Comparison of ENCODE assay signal across 20 mouse cellular contexts in the genomic region with DNA sequence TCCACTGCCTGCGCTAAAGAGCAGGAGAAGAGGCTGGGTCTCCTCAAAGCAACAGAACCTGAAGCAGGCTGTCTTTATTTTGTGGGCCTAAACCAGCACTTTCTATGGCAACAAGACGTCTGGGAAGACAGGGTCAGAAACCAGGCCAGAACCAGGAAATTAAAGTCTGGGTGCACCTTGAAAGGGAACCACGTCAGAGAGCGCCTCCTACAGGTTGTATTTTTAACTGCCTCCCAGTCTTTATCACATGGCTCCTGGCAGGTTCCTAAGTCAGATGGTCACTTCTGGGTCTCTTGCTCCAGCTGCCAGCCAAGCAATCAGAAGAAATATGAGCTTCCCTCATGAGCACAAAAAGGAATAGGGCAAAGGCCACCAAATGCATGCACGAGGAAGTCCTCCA.
DNase-seq lines count a peak whose midpoint lies in the region; ATAC-seq and TF ChIP-seq lines count a peak whose summit lies in the region.
"Had no signal": no experiment of that assay in that cellular context is flagged by ENCODE, and none has a peak within 500 bp of the region (broad histone marks: within the 10 kb centered on the region; RNA-seq: fewer than 3 reads in every experiment).

No protein-coding gene starts in this region.

- H3K4me3 ChIP-seq in intestine, embryonic 14.5 days (ENCODE audit: low read depth, low read length): no peak overlapping the region
- no peak overlapping the region for H3K4me3 ChIP-seq in intestine, embryonic 15.5 days (replicated peaks)
- no peak overlapping the region for H3K4me3 ChIP-seq in neural tube, embryonic 15.5 days (replicated peaks)
- no peak overlapping the region for H3K4me3 ChIP-seq in hindbrain, embryonic 10.5 days
- H3K4me3 ChIP-seq: forebrain, embryonic 10.5 days; heart, embryonic 15.5 days; limb, embryonic 12.5 days; liver, embryonic 15.5 days; midbrain, embryonic 13.5 days; neural tube, embryonic 12.5 days had no signal

- H3K9me3 ChIP-seq in intestine, embryonic 14.5 days (ENCODE audit: control insufficient read depth, low read length): no peaks in the 10 kb centered on the region
- no peaks in the 10 kb centered on the region for H3K9me3 ChIP-seq in intestine, embryonic 15.5 days
- no peaks in the 10 kb centered on the region for H3K9me3 ChIP-seq in neural tube, embryonic 15.5 days (replicated peaks)
- H3K9me3 ChIP-seq in hindbrain, embryonic 10.5 days: no peaks in the 10 kb centered on the region
- H3K9me3 ChIP-seq: forebrain, embryonic 10.5 days; heart, embryonic 15.5 days; limb, embryonic 12.5 days; liver, embryonic 15.5 days; midbrain, embryonic 13.5 days; neural tube, embryonic 12.5 days had no signal

- H3K4me2 ChIP-seq in intestine, embryonic 14.5 days (ENCODE audit: low read length): no peak overlapping the region
- no peak overlapping the region for H3K4me2 ChIP-seq in intestine, embryonic 15.5 days (replicated peaks)
- H3K4me2 ChIP-seq in neural tube, embryonic 15.5 days: no peak overlapping the region
- H3K4me2 ChIP-seq: heart, embryonic 15.5 days; limb, embryonic 12.5 days; liver, embryonic 15.5 days; midbrain, embryonic 13.5 days; neural tube, embryonic 12.5 days had no signal

- H3K27me3 ChIP-seq in intestine, embryonic 14.5 days (replicated peaks; ENCODE audit: control insufficient read depth, insufficient read depth, low read length): no peaks in the 10 kb centered on the region
- no peaks in the 10 kb centered on the region for H3K27me3 ChIP-seq in intestine, embryonic 15.5 days (replicated peaks)
- H3K27me3 ChIP-seq in neural tube, embryonic 15.5 days (replicated peaks): no peaks in the 10 kb centered on the region
- H3K27me3 ChIP-seq in hindbrain, embryonic 10.5 days (ENCODE audit: insufficient read depth, poor library complexity, severe bottlenecking): no peaks in the 10 kb centered on the region
- H3K27me3 ChIP-seq: heart, embryonic 15.5 days; liver, embryonic 15.5 days; midbrain, embryonic 13.5 days; neural tube, embryonic 12.5 days had no signal

- TF ChIP-seq POLR2A in brain, embryonic 14.5 days (IDR thresholded peaks at IDR 0.05; ENCODE audit: borderline replicate concordance, extremely low read depth, insufficient read depth, insufficient read length, poor library complexity, severe bottlenecking): no peak

- no peak overlapping the region for H3K9ac ChIP-seq in intestine, embryonic 14.5 days (ENCODE audit: low read length)
- no peak overlapping the region for H3K9ac ChIP-seq in intestine, embryonic 15.5 days
- H3K9ac ChIP-seq in neural tube, embryonic 15.5 days (replicated peaks): no peak overlapping the region
- H3K9ac ChIP-seq: heart, embryonic 15.5 days; limb, embryonic 12.5 days; liver, embryonic 15.5 days; midbrain, embryonic 13.5 days; neural tube, embryonic 12.5 days had no signal

- no peak for ATAC-seq in intestine, embryonic 14.5 days (replicated peaks; ENCODE audit: low FRiP score, low TSS enrichment, low read depth)
- no peak for ATAC-seq in intestine, embryonic 15.5 days
- ATAC-seq in neural tube, embryonic 15.5 days (ENCODE audit: low FRiP score): no peak
- ATAC-seq: midbrain, embryonic 13.5 days had no signal

- H3K4me1 ChIP-seq in intestine, embryonic 14.5 days (replicated peaks; ENCODE audit: control insufficient read depth, insufficient read depth, low read length): peaks cover 21% of the 10 kb centered on the region
- H3K4me1 ChIP-seq in intestine, embryonic 15.5 days (replicated peaks): no peaks in the 10 kb centered on the region
- peaks cover 14% of the 10 kb centered on the region; the same call in 1 of the 2 replicates for H3K4me1 ChIP-seq in neural tube, embryonic 15.5 days
- peaks cover 34% of the 10 kb centered on the region for H3K4me1 ChIP-seq in hindbrain, embryonic 10.5 days (replicated peaks)
- H3K4me1 ChIP-seq: liver, embryonic 15.5 days had no signal

- peak; percentile 11; the same call in 1 of the 2 replicates for TF ChIP-seq CTCF in brain, embryonic 14.5 days (IDR thresholded peaks at IDR 0.05; ENCODE audit: borderline replicate concordance, extremely low read depth, insufficient read depth, insufficient read length)

- DNase-seq in intestine, embryonic 14.5 days (ENCODE audit: low spot score): peak; percentile 46
- DNase-seq in A20 (ENCODE audit: low read depth, low spot score) (peak; percentile 32), ES-CJ7 (ENCODE audit: low read depth, low spot score) (peak; percentile 10)
- no peak for DNase-seq in brain, embryonic 14.5 days (ENCODE audit: low read depth)
- DNase-seq in hindbrain, embryonic 10.5 days (ENCODE audit: low spot score): no peak
- DNase-seq in left cerebral cortex, postnatal 4 days: no peak
- DNase-seq: adrenal gland, postnatal 36 days; cerebellum, adult 2 months; kidney, adult 9 months; kidney, postnatal 4 days; lung, postnatal 10 days; thymus, adult 2 months had no signal

- H3K27ac ChIP-seq in intestine, embryonic 14.5 days (ENCODE audit: low read depth): no peak overlapping the region
- H3K27ac ChIP-seq in intestine, embryonic 15.5 days: no peak overlapping the region
- no peak overlapping the region for H3K27ac ChIP-seq in neural tube, embryonic 15.5 days (replicated peaks)
- no peak overlapping the region for H3K27ac ChIP-seq in hindbrain, embryonic 10.5 days
- H3K27ac ChIP-seq: forebrain, embryonic 10.5 days; heart, embryonic 15.5 days; limb, embryonic 12.5 days; liver, embryonic 15.5 days; midbrain, embryonic 13.5 days; neural tube, embryonic 12.5 days had no signal

- H3K36me3 ChIP-seq in intestine, embryonic 14.5 days (ENCODE audit: control insufficient read depth, insufficient read depth, low read length): no peaks in the 10 kb centered on the region
- H3K36me3 ChIP-seq in intestine, embryonic 15.5 days: no peaks in the 10 kb centered on the region
- H3K36me3 ChIP-seq in neural tube, embryonic 15.5 days: no peaks in the 10 kb centered on the region
- no peaks in the 10 kb centered on the region for H3K36me3 ChIP-seq in hindbrain, embryonic 10.5 days
- H3K36me3 ChIP-seq: forebrain, embryonic 10.5 days; heart, embryonic 15.5 days; limb, embryonic 12.5 days; liver, embryonic 15.5 days; midbrain, embryonic 13.5 days; neural tube, embryonic 12.5 days had no signal

- WGBS in intestine, embryonic 14.5 days: 83% methylated on average over 5 of the region's 5 CpGs
- 81% methylated on average over 5 of the region's 5 CpGs for WGBS in intestine, embryonic 15.5 days
- 88% methylated on average over 5 of the region's 5 CpGs for WGBS in neural tube, embryonic 15.5 days
- 81% methylated on average over 5 of the region's 5 CpGs for WGBS in hindbrain, embryonic 10.5 days

- intact Hi-C loops in left cerebral cortex, postnatal 4 days (cut with DNase I): no loop called here

Comparison
In these comparisons a context has a peak if more than half of its experiments do, and no peak if none do; other contexts are left out.
1. DNase-seq: peak in intestine, embryonic 14.5 days (single experiment), A20 (single experiment) and ES-CJ7 (single experiment); none in brain, embryonic 14.5 days (single experiment), hindbrain, embryonic 10.5 days (single experiment) and left cerebral cortex, postnatal 4 days (single experiment).